Mouse (Mus musculus) layer of hippocampus, adult 9-11 months (tissue): ENCODE data around the gene Kdm5b.
"Not testable (repeated sequence)": the region's sequence is repeated elsewhere in the genome, so short reads cannot be mapped to it uniquely, and the experiment has no call there.

Experiments
- DNase-seq: peaks from one replicate; pipeline ENCODE4 v3.0.0; 2022

Kdm5b gene

DNA sequence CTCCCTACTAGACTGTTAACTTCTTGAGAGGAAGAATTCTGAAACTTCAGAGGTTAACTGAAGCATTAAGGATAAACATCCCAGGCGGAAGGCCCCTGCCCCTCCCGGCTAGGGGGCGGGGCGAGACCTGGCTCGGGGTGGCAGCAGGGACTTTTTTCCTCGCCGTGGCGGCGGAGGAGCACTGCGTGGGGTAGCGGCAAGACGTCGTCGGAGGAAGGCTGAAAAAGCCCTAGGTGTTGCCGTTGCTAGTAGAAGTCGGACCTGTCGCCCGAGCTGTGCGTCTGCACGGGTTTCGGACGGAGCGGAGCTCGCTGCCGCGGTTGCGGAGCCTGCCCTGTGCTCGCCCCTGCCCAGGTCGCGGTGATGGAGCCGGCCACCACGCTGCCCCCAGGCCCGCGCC is at the start of gene Kdm5b:
TSS of gene Kdm5b (plus strand) at position 196 of the 400 bp plus-strand sequence.
- DNase-seq: peak; percentile 76

DNA sequence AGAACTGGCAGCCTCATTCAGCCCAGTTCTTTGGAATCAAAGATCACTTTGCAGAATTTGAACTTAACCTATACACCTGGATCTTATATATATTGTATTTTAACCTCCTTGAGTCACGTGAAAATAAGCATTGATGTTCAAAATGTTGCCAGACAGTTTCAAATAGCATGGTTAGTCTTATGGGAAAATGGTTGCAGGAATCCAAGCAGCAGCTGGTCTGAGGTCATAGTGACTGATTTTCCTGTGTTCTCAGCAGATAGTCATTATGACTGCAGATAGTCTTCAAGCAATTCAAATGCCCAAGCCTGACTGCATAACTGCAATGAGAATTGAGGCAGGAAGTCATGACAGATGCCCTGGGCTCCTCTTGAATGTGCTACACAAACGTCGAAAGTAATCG is 47.8 kb upstream of the Kdm5b start:
- DNase-seq: no peak

DNA sequence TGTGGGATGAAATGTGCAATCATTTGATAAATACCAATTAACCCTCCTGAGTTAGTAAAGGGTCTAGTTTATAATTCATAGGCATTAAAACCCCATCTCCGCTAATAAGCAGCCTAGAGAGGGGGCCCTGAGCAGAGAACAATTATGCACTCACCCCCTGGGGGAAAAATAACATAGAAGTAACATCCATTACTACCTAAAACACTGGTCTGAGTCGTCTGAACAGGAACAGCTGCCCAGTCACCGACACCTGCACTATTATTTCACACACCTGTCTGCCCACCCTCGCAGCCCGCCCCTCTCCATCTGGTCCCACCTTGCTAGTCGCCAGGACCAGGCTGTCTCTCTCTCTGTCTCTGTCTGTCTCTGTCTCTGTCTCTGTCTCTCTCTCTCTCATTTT is 47.4 kb upstream of the Kdm5b start:
- DNase-seq: no peak

DNA sequence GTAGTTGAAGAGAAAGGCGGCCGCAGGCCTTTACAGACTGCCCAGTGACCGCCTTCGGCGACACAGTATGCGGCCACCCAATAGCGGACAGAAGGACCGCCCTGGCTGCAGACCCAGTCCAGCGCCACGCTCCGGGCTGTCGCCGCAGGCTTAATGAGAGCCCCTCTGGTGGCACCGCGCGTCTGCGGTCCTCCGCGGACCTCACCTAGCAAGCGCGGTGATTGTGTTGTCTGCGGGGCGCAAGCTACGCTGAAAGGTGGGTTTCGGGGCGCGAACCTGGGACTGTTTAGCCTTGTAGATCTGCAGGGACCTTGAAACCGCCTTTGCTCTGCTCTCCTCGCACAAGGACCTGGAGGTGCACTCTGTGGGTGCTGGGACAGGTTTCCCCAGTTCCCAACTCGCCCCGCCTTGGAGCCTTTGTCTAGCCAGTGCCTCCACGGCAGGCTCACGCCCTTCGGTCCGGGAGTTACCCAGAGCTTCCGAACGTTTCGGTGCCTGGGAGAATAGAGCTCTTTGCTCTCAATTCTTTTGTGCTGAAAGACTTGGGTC is 46.6 kb upstream of the Kdm5b start:
- no peak for DNase-seq

DNA sequence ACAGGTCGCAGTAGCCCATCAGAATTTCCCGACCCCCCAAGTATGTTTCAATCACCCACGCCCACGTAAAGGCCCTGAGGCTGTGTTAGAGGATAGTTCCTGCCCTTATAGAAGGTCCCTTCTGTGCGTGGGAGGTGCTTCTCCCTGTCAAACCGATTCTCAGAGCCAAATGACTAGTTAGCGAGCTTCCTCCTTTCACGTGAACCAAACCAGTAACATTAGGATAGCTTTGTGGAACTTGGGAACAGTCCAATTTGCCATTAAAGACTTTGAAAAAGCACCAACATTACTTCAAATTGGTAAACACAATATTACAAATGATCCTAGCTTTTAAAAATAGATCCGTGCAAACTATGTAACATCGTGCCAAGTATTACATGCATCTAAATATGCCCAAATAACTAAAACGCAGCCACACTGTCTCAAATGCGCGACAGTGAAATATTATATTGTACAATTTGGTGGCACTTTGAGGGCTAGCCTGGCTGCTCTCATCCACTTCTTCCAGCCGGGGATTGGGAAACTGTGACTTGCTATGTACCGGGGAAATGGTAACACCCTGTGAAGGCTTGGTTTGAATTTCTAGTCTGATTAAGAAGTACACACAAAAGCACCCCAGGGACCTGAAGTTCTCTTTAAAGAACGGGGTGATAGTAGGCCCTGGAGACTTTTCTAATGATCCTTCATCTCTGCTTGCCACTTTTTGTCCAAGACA is 45.9 kb upstream of the Kdm5b start:
- no peak for DNase-seq

DNA sequence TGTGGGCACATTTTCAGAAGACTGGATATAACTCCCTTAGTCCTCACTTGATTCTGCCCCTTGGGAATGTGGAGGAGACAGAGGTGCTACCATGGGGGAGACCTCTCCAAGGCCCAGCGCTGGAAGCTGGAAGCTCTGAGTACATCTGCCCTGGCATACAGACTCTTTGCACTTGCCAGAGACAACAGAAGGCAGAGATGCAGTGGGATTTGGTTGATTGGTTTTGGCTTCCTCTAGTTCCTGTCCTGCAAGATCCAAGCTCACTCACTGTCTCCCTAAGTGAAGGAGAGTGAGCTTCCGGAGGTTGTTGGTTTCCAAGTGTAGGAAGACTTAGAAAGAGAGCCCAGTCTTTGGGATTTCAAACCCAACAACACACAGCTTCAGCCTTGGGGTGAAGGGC is 44.1 kb upstream of the Kdm5b start:
- no peak for DNase-seq

DNA sequence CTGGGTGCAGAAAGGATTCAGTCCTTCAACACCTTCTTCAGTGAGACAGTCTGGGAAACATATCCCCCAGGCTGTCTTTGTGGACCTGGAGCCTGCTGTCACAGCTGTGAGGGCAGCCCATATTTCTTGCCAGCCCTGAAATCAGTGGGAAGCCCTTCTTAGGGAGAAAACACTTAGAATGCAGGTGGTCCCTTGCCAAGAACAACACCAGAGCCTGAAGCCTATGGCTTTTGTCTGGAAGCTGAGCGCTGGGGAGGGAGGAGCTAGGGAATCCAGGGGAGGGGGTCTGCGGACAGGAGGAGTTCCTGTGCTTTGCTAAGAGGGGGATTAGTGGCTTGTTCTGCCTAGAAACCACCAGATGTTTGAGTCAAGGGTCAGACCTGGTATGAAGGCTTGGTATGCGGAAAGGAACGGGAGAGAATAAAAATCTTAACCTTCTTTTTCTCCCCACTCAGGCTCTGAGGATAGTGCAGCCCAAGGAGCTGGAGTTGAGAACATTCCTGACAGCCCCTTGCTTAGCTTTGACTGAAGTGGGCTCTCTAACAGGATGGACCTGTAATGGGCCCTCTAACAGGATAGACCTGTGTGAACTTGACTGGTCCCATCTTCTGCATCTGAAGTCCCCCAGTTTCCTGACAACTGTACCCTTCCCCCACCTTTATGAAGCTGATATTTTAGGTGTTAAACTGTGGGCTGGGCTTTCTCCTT is 43.3 kb upstream of the Kdm5b start:
- DNase-seq: no peak

DNA sequence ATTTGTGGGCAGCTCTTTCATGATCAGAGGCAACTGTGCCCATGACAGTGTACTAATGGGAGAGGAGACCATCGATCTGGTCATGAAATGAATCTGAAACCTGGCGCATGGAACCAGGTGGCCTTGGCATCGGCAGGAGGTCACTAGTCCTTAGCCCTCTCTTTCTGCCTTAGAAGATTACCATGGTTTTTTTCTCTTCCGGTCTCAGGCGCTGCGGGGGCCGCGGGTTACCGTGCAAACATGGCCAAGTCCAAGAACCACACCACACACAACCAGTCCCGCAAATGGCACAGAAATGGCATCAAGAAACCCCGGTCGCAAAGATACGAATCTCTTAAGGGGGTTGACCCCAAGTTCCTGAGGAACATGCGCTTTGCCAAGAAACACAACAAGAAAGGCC is 42.1 kb upstream of the Kdm5b start:
- DNase-seq: not testable (repeated sequence)

DNA sequence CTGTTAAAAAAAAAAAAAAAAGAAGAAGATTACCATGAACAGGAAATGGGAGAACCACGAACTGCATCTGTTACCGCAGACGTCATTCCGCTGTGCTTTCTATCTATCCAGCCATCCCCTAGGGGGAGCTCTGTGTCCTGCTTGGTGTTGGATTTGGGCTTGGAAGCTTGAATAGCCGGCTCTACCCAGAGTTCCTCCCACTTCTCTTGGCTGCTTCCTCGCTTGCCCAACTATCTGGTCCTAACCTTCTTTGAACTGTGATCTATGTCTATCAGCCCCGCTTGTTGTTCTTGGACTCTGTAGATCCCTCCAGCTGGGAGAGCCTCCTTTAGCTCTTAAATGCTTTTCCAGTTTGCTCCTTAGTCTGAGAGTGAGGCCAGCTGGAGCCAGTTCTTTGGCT is 41.3 kb upstream of the Kdm5b start:
- peak; percentile 88 for DNase-seq

DNA sequence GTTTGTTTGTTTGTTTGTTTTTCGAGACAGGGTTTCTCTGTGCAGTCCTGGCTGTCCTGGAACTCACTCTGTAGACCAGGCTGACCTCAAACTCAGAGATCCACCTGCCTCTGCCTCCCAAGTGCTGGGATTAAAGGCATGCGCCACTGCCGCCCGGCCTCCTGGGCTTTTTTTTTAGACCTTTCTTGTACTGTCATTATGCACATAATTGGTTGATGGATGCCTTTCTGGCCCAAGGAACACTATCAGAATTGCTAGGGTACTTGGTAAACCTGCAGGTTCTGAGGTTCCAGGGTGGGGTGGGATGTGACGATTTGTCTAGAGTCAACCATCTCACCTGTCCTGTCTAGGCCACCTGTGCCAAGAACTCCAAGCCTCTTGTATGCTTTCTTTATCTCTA is 40.8 kb upstream of the Kdm5b start:
- not testable (repeated sequence) for DNase-seq

DNA sequence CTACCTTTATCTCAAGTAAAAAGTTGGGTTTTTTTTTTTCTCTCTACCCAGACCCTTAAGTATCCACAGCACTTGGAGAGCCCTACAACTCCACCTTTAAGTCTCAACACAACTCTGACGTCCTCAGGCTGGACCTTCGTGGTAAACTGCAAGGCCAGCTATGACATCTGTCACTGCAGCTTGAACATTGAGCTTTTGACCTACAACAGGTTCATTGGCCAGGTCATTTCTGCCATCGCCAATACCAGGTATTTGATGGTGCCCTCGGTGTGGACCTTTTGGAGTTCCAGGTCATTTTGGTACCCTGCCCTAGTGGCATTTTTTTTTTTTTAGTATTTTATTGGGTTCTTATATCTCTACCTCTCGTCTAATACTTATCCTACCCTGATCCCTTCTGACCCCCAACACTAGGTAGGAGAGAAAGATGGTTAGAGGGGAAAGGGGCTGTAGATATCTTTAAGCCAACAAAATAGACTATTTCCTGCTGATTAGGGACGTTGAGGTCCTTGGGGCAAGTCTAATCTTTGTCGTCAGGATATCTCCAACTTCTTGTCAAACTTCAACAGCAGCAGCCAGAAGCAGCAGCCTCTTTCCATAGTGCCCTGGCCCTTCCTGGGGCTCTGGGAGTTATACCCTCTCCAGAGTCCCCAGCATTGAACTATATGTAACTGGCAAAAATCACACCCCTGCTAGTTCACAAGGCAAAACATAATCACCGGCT is 39.8 kb upstream of the Kdm5b start:
- DNase-seq: no peak

DNA sequence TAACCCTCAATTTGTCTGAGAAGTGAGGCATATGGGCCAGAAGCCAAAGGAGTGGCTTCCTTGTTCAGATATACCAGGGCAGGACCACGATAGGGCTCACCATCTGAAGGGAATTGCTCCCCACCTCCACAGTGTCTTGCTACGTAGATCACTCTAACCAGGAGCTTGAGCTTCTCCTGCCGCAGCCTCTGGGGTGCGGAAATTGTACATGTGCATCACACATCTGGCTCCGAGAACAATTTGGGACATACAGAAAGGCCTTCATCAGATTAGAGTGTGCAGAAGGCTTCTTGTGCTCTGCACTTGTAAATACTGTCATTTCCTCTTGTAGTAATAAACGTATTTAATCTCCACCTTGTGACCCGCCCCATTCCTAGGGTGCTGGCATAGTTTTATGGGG is 38.8 kb upstream of the Kdm5b start:
- no peak for DNase-seq

DNA sequence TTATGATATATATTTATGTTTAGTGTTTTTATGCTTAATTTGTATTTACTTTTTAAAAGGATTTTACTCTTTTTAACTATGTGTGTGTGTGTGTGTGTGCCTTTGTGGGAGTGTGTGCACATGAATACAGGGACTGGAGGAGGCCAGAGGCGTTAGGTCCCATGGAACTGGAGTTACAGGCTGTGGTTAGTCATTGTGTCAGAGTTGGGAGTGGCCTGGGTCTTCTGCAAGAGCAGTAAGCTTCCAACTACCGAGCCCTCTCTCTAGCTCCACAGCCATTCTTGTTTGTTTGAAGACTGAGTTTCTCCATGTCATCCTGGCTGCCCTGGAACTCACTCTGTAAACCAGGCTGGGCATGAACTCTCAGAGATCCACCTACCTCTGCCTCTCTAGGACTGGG is 37.6 kb upstream of the Kdm5b start:
- DNase-seq: no peak

DNA sequence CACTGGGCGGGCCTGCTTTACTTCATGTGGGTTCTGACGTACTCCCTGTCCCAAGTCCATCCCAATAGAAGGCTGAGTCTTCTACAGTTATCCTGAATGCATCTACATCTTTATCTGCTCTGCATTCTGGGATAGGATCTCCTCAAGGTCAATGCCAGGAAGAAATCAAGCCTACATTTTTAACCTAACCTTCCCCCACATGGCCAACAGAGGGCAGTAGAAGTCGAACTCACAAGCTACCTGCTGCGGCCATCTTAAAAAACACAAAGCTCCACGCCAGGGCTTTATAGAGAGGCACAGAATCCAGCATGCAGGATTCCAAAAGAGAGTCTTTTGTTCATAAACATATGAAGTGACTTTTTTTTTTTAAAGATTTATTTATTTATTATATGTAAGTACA is 35.5 kb upstream of the Kdm5b start:
- DNase-seq: no peak

DNA sequence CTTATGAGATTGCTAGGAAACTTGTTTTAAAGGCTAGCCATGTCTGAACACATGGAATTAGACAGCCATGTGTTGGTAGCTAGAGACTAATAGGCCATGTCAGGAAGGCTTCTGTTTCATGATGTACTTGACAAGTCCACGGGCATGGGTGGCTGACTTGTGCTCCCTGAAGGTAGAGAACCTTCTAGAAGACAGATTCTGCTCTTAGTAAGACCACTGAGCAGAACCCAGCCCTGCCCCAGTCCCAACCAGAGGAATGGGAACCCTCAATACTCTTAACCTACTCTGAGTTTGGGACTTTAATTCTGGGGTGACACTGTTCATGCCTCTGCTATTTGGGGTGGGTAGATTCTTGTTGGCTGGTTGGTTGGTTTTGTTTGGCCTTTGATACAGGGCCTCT is 35.0 kb upstream of the Kdm5b start:
- no peak for DNase-seq

DNA sequence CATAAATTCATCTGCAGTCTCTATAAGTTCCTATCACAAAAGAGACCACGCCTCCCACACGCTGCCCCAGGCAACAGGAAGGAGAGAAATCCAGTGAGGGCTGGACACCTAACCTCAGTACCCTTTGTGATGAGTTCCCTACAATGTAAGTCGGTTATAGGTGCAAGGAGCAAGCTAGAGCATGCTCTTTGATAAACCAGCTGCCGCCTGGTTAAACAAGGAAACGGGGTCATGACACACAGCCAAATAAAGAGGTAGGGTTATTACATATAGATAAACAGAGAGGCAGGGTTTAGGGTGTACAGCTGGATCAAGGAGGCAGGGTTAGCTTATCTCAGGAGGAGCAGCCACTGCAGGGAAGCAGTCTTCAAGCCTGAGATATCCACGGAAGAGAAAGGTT is 33.2 kb upstream of the Kdm5b start:
- no peak for DNase-seq

DNA sequence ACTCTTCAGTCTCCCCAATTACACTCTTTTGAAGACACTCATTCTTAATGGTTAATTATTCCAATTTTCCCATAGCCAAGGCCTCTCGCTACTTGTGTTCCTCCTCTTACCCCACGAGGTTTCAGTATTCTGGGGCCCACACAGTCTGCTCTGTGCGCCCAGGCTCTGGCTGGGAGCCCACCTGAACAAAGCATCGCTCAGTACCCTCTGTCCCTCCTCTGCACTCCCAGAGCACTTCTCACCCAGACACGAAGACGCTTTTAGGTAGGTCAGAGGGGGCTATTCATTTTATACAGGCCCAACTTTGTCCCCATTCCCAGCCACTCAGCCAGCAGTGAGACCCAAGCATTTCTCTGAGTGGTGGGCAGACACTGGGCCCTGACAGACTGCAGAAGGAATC is 29.4 kb upstream of the Kdm5b start:
- DNase-seq: peak; percentile 61

DNA sequence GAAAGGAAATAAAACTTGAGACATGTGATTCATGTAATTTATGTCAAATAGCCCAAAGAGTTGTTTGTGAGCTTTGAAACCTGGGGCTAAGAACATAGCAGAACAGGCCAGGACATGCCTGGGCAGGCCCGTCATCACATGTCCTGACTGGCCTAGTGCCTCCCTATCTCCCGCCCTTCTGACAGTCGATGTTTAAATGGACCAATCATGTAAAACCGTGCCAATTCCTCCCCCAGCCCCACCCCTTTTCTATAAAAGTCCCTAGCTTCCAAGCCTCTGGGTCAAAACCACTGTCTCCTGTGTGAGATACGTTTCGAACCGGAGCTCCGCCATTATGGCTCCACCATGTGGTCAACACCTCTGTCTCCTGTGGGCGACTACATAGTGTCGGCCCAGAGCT is 26.3 kb upstream of the Kdm5b start:
- not testable (repeated sequence) for DNase-seq

DNA sequence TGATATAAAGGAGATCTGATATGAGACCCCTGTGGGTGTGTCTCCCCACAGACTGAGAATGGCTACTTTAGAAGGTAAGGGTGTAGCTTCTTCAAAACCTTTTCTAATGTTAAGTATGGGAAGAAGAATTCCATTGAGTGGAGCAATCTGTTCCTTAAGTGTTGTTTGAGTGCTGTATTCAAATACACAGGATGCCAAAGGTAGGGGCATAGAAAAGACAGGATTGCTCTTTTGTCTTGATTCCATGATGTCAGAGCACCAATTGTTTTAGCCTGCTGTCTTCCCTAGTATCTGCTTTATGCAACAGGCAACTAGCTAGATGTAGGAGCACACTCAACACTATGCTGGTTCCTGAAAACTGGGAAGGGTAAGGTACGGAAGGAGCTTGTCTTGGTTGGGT is 24.9 kb upstream of the Kdm5b start:
- DNase-seq: no peak

DNA sequence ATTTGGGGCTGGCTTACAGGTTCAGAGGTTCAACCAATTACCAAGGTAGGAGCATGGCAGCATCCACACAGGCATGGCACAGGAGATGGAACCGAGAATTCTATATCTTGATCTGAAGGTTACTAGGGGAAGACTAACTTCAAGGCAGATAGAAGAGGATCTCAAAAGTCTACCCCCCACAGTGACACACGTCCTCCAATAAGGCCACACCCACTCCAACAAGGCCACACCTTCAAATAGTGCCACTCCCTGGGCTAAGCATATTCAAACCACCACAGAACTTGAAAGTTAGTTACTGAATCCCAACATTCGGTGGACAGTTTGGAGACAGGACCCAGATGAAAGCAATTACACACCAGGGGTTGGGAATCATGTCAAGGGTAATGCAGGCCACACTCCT is 24.5 kb upstream of the Kdm5b start:
- no peak for DNase-seq

DNA sequence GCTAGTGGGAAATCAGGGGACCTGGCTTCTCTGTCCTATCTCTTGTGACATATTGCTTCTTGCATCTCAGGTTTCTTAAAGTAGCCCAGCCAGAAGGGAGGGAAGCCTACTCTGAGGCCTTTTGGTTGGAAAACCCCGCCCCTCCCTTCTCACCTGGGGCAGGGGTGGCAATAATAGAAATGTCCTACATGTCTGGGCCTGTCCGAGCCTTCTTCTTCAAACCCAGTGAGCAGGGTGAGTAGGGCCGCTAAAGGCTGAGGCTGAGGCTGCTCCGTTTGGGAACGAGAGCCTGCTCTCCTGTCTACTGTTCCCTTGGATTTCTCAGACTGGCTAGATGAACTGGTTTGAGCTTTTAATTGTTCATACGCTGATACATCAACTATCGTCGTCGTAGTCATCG is 19.4 kb upstream of the Kdm5b start:
- DNase-seq: no peak

DNA sequence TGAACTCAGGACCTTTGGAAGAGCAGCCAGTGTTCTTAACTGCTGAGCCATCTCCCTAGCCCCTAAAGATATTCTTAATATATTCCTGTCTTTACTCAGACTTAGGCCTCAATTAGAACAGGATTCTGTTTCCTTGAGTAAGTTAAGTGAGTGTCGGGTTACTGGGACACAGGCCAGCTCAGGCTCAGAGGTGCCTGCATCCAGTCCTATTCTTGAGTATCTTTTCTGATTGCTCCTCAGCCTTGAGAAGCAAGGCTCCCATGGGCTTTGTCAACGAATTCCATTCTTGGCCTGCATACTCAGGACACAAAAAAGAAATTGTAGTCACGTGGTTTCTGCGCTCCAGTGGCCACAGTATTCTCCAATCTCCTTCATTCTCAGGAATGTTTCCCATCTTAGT is 11.7 kb upstream of the Kdm5b start:
- no peak for DNase-seq

DNA sequence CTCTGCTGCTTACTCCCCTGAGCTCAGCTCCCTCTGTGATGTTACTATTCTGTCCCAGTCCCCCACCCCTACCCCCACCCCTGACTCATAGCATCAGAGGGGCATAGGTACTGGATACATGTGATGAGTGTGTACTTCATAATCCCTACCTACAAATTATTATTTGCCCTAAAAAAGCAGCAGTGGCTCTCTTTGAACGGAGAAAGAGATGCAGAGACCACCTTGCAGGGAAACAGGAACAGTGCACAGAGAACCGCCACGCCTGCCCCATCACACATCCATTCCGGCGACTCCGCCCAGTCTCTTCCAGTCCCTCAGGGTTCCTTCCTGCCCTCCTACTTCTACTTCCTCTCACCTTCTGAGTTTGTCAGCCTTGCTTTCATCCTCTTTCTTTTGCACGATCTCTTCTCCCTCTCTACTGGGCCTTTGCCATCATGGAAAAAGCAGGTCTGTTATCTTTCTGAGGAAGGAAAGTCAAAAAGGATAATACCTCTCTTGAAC is 10.3 kb upstream of the Kdm5b start, which contains the start of gene Mgat4e:
TSS of gene Mgat4e (minus strand) at position 51 of the 501 bp plus-strand sequence.
- no peak for DNase-seq

DNA sequence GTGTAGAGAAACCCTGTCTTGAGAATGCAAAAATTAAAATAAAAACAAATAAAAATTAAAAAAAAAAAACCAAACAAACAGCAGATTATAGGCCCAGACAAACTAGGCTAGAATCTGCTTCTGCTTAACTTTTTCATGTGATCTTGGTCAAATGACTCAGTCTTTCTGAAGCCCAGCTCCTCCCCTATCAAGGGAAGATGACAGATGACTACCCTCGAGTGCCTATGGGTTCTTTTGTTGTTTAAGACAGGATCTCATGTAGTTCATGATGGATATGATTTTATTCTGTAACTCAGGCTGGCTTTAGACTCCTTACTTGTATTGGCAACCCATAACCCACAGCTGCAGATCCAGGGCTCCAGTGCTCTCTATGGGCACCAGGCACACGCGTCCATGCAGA is 8.1 kb upstream of the Kdm5b start:
- no peak for DNase-seq
